Mouse (Mus musculus) erythroblast, embryonic 14.5 days (primary cell): Measurements from ENCODE around the gene Ccr4. TPM values are rescaled to one million over a fixed set of nuclear protein-coding genes. Genes with fewer than 3 reads are reported as not detected.
"Not testable (repeated sequence)": the region's sequence is repeated elsewhere in the genome, so short reads cannot be mapped to it uniquely, and the experiment has no call there.

ENCODE experiments used
- H3K27me3 ChIP-seq: 2 replicates; pipeline ENCODE4 v1.6.1; 2012; ENCODE audit warnings: inconsistent platforms; ENCODE audit not compliant: control insufficient read depth
- H3K36me3 ChIP-seq: 2 replicates; pipeline ENCODE4 v1.6.1; 2012; ENCODE audit warnings: mild to moderate bottlenecking, inconsistent platforms; ENCODE audit not compliant: control insufficient read depth
- H3K4me1 ChIP-seq: 2 replicates; pipeline ENCODE4 v1.6.1; 2012; ENCODE audit warnings: inconsistent platforms; ENCODE audit not compliant: control insufficient read depth
- H3K4me3 ChIP-seq: replicated peaks from 2 replicates; pipeline ENCODE3; 2012; ENCODE audit warnings: moderate library complexity, mild to moderate bottlenecking, inconsistent platforms
- H3K9me3 ChIP-seq: 2 replicates; pipeline ENCODE4 v1.6.1; 2012; ENCODE audit warnings: low read length, inconsistent platforms, mixed read lengths; ENCODE audit not compliant: control insufficient read depth
- GATA1 ChIP-seq: IDR thresholded peaks from 2 replicates; pipeline ENCODE4 v1.6.1; 2012; ENCODE audit warnings: low read length, inconsistent platforms, mixed read lengths
- TAL1 ChIP-seq: IDR thresholded peaks from 3 replicates; pipeline ENCODE4 v1.6.1; 2012; ENCODE audit warnings: low read length, inconsistent platforms, mixed read lengths
- polyA plus RNA-seq: library from polyadenylated mRNA; stranded (reverse); fragments of >175 nt; gene quantifications from 2 replicates; pipeline ENCODE4 v1.2.3, GENCODE M21; 2012

The Ccr4 gene
- polyA plus RNA-seq, 1 experiment, result not detected

GRCm38 (mm10) chr9:114526581-114526980 lies 21.9 kb upstream of the Ccr4 start:
- H3K4me1 ChIP-seq, result peaks cover 4% of the 10 kb centered on the region; the same call in 1 of the 2 replicates
- H3K36me3 ChIP-seq, result no peaks in the 10 kb centered on the region; the same call in 1 of the 2 replicates
- H3K27me3 ChIP-seq, result peaks cover 8% of the 10 kb centered on the region
- no peak for TF ChIP-seq GATA1
- no peak for TF ChIP-seq TAL1
- H3K4me3 ChIP-seq, result no peak overlapping the region
- H3K9me3 ChIP-seq, result no peaks in the 10 kb centered on the region

- TF ChIP-seq GATA1 (no peak), TAL1 (no peak)
- Histone ChIP-seq H3K36me3 (no peaks in the 10 kb centered on the region; the same call in 1 of the 2 replicates), H3K4me3 (no peak overlapping the region), H3K9me3 (no peaks in the 10 kb centered on the region), H3K4me1 (peaks cover 4% of the 10 kb centered on the region; the same call in 1 of the 2 replicates), H3K27me3 (peaks cover 8% of the 10 kb centered on the region)
These were observed 21.2 kb upstream of the Ccr4 start for GRCm38 (mm10) chr9:114525891-114526290.

GRCm38 (mm10) chr9:114525073-114525633 lies 20.4 kb upstream of the Ccr4 start:
- Histone ChIP-seq H3K27me3 (peaks cover 8% of the 10 kb centered on the region), H3K4me3 (no peak overlapping the region), H3K9me3 (no peaks in the 10 kb centered on the region), H3K4me1 (peaks cover 4% of the 10 kb centered on the region; the same call in 1 of the 2 replicates), H3K36me3 (no peaks in the 10 kb centered on the region; the same call in 1 of the 2 replicates)
- no peak for TF ChIP-seq GATA1
- no peak for TF ChIP-seq TAL1

GRCm38 (mm10) chr9:114522501-114522900 lies 17.8 kb upstream of the Ccr4 start:
- H3K27me3 ChIP-seq, result peaks cover 6% of the 10 kb centered on the region
- no peaks in the 10 kb centered on the region for H3K9me3 ChIP-seq
- no peak overlapping the region for H3K4me3 ChIP-seq
- no peaks in the 10 kb centered on the region; the same call in 1 of the 2 replicates for H3K36me3 ChIP-seq
- peaks cover 4% of the 10 kb centered on the region; the same call in 1 of the 2 replicates for H3K4me1 ChIP-seq
- no peak for TF ChIP-seq GATA1
- TF ChIP-seq TAL1, result no peak

- Histone ChIP-seq H3K36me3 (no peaks in the 10 kb centered on the region; the same call in 1 of the 2 replicates), H3K27me3 (peaks cover 4% of the 10 kb centered on the region), H3K4me1 (peaks cover 2% of the 10 kb centered on the region; the same call in 1 of the 2 replicates), H3K9me3 (no peaks in the 10 kb centered on the region), H3K4me3 (no peak overlapping the region)
- no peak for TF ChIP-seq TAL1
- TF ChIP-seq GATA1, result no peak
These were observed 17.3 kb upstream of the Ccr4 start for GRCm38 (mm10) chr9:114522041-114522440.

GRCm38 (mm10) chr9:114520529-114520928 lies 15.8 kb upstream of the Ccr4 start:
- not testable (repeated sequence) for H3K36me3 ChIP-seq, H3K4me1 ChIP-seq, H3K9me3 ChIP-seq, H3K27me3 ChIP-seq, H3K4me3 ChIP-seq

GRCm38 (mm10) chr9:114518812-114519477 lies 14.2 kb upstream of the Ccr4 start:
- Histone ChIP-seq H3K4me3 (no peak overlapping the region), H3K27me3 (no peaks in the 10 kb centered on the region)

GRCm38 (mm10) chr9:114517924-114518497 lies 13.3 kb upstream of the Ccr4 start:
- H3K4me3 ChIP-seq, result no peak overlapping the region
- peaks cover 11% of the 10 kb centered on the region for H3K9me3 ChIP-seq
- TF ChIP-seq TAL1 (no peak), GATA1 (no peak)
- H3K27me3 ChIP-seq, result no peaks in the 10 kb centered on the region; the same call in 1 of the 2 replicates
- peaks cover 10% of the 10 kb centered on the region; the same call in 1 of the 2 replicates for H3K36me3 ChIP-seq
- H3K4me1 ChIP-seq, result no peaks in the 10 kb centered on the region

More at GRCm38 (mm10) chr9:114518812-114519477, 14.2 kb upstream of the Ccr4 start:
- Histone ChIP-seq H3K4me1 (no peaks in the 10 kb centered on the region), H3K9me3 (peaks cover 2% of the 10 kb centered on the region), H3K36me3 (peaks cover under 1% of the 10 kb centered on the region; the same call in 1 of the 2 replicates)
- TF ChIP-seq GATA1 (no peak), TAL1 (no peak)

GRCm38 (mm10) chr9:114515364-114515763 lies 10.6 kb upstream of the Ccr4 start, which contains the start of gene C130032M10Rik:
C130032M10Rik (plus strand) TSS chr9:114515697.
- Histone ChIP-seq H3K4me3 (no peak within 1 kb of the TSS), H3K36me3 (peaks cover 14% of the 10 kb centered on the region; the same call in 1 of the 2 replicates), H3K4me1 (no peaks in the 10 kb centered on the region), H3K27me3 (no peaks in the 10 kb centered on the region; the same call in 1 of the 2 replicates), H3K9me3 (peaks cover 17% of the 10 kb centered on the region)
- TF ChIP-seq GATA1 (no peak), TAL1 (no peak)
